Mouse (Mus musculus): ENCODE results near the gene BC051142. TPM values are rescaled to one million over a fixed set of nuclear protein-coding genes. Genes with fewer than 3 reads are reported as not detected.

Gene BC051142
- 6.3 to 23.1 TPM (median 16.8 TPM) in 4 replicates for total RNA-seq (2023; ENCODE audit: inconsistent age)

DNA sequence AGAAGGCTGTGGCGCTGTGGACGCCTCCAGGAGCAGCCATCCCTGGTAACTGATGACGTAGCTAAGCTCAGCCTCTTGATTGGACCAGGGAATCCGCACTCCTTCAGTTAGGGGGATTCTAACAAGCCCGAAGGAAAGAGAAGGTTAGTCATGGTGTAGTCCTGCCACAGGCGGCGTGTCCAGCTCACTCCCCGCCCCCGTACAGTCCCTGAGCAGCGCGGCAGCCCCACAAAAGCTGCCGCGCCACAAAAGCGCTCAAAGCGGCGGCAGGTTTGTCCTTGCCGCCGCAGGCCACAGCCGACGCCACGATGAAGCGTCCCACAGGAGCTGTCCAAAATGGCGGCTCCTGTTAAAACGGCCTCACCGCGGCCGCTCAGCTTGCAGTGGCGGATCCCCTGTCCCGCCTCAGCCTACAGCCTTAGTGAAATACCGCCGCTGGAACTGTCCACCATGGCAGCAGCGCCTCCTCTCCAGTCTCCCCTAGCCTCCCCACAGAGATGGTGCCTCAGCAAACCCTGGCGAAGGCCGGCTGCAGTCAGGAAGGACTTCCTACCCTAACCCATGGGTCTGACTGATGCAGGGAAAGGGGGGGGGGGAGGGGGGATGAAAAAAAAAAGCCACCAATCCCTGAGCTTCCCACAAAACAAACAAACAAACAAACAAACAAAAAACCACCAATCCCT, at the start of gene BC051142:
BC051142 (plus strand) TSS at position 110 of the 683 bp plus-strand sequence.

DNA sequence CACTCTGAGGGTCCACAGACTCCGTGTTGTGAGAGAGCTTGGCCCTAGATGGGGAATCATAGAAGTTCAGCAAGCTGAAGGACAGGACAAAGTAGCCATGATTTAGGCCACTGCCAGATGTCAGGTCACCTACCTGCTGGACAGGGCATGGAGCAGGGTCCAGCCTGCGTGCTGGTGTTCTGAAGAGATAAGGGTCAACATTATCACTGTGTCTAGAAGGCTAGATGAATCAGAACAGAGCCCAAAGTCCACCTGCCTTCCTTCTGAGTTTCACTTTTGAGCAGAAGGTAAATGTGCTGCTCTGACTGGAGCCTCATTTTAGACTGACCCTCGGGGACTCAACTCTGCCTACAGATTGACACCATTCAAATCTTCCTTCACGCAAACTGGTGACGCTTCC, 44.1 kb upstream of the BC051142 start, which contains the start of gene Btnl2:
Btnl2 (plus strand) TSS at position 284 of the 400 bp plus-strand sequence.

DNA sequence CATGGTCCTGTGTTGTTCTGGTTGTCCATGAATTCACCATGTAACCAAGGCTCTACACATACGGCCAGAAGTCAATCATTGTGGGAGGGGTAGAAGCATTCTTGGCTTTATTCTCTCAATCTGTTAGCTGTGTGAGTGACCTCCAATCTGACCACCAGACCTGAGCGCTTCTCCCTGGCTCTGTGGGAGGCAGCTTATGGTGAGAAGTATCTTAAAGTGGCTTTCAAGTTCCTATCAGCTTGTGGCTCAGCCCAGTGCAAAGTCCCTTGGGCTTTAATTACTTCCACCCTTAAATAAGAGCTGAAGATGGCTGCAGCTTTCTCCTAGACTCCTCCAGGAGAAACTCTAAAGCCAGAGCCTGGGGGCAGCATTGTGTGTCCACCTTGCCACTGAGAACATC, 21.8 kb upstream of the BC051142 start, which contains the start of gene Btnl1:
Btnl1 (plus strand) TSS at position 286 of the 400 bp plus-strand sequence.

DNA sequence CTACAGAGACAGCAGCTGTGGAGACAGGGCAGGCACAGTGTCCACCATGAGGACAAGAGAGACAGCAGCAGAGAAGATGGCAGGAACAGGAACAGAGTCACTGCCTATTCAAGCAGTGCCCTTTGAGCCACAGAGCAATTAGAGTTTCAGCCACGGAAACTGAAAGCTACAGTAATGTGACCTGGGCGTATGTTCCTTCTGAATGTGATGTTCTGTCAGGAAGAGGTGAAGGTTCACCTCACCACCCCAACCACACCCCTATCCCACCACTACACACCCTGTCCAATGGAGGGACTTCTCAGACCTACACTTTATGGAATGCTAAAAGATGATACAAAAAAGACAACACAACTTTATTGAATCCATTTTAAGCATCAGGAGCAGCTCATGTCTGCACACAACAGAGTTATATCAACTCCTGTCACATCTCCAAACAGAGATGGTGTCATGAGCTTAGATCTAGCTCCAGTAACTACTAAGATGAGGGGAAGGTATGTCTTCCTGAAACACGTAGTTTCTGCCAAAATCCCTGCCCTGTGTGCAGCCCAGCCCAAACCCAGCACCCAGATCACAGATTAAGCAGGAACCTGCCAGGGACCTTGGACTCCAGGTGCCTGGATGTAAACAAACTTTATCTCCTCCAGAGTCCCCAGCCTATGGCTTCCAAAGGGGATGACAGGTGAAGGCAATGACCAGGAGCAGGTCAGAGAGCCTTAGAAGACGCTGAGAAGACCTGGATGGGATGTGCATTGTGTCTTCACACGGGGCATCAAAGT, 78.8 kb downstream of the BC051142 start, which contains the start of gene Btnl4:
Btnl4 (minus strand) TSS at position 81 of the 776 bp plus-strand sequence.

Other genes starting within 250 kb of the BC051142 start
- 652 to 777 TPM (median 691 TPM) in 4 replicates for gene H2-DMb1, start 245.7 kb upstream of the BC051142 start, total RNA-seq (2023; ENCODE audit: inconsistent age)
- 129 to 155 TPM (median 147 TPM) in 4 replicates for gene Tap1, start 211.3 kb upstream of the BC051142 start, total RNA-seq (2023; ENCODE audit: inconsistent age)
- 88.5 to 134 TPM (median 102 TPM) in 4 replicates for gene Psmb9, start 211.1 kb upstream of the BC051142 start, total RNA-seq (2023; ENCODE audit: inconsistent age)
- gene Psmb8, start 201.1 kb upstream of the BC051142 start, total RNA-seq (2023; ENCODE audit: inconsistent age), result 204 to 264 TPM (median 236 TPM) in 4 replicates
- gene Tap2, start 195.3 kb upstream of the BC051142 start, total RNA-seq (2023; ENCODE audit: inconsistent age), result 121 to 132 TPM (median 126 TPM) in 4 replicates
- gene H2-Ob, start 159.9 kb upstream of the BC051142 start, total RNA-seq (2023; ENCODE audit: inconsistent age), result 966 to 1,062 TPM (median 1,033 TPM) in 4 replicates
- gene H2-Ab1, start 141.1 kb upstream of the BC051142 start, total RNA-seq (2023; ENCODE audit: inconsistent age), result 5,415 to 5,641 TPM (median 5,533 TPM) in 4 replicates
- 4,630 to 4,972 TPM (median 4,848 TPM) in 4 replicates for gene H2-Aa, start 111.0 kb upstream of the BC051142 start, total RNA-seq (2023; ENCODE audit: inconsistent age)
- gene H2-Eb1, start 93.0 kb upstream of the BC051142 start, total RNA-seq (2023; ENCODE audit: inconsistent age), result 3,438 to 3,919 TPM (median 3,626 TPM) in 4 replicates
- gene H2-Eb2, start 73.2 kb upstream of the BC051142 start, total RNA-seq (2023; ENCODE audit: inconsistent age), result 36.5 to 41.0 TPM (median 37.9 TPM) in 4 replicates
- 8.2 to 10.9 TPM (median 10.3 TPM) in 4 replicates for gene Btnl2, start 44.0 kb upstream of the BC051142 start, total RNA-seq (2023; ENCODE audit: inconsistent age)
- 2.5 to 3.5 TPM (median 3.1 TPM) in 4 replicates for gene Btnl1, start 21.7 kb upstream of the BC051142 start, total RNA-seq (2023; ENCODE audit: inconsistent age)
- not detected in 4 replicates for gene Btnl4, start 78.5 kb downstream of the BC051142 start, total RNA-seq (2023; ENCODE audit: inconsistent age)
- gene Btnl6, start 118.5 kb downstream of the BC051142 start, total RNA-seq (2023; ENCODE audit: inconsistent age), result not detected in 4 replicates
- 0.21 to 2.0 TPM (median 1.6 TPM) in 4 replicates for gene Notch4, start 165.4 kb downstream of the BC051142 start, total RNA-seq (2023; ENCODE audit: inconsistent age)
- gene Gpsm3, start 191.0 kb downstream of the BC051142 start, total RNA-seq (2023; ENCODE audit: inconsistent age), result 116 to 126 TPM (median 122 TPM) in 4 replicates
- 51.6 to 61.4 TPM (median 59.6 TPM) in 4 replicates for gene Pbx2, start 192.4 kb downstream of the BC051142 start, total RNA-seq (2023; ENCODE audit: inconsistent age)
- 3.9 to 4.7 TPM (median 4.7 TPM) in 4 replicates for gene Ager, start 199.0 kb downstream of the BC051142 start, total RNA-seq (2023; ENCODE audit: inconsistent age)
- 30.2 to 36.8 TPM (median 35.2 TPM) in 4 replicates for gene Rnf5, start 204.9 kb downstream of the BC051142 start, total RNA-seq (2023; ENCODE audit: inconsistent age)
- 58.3 to 69.5 TPM (median 62.3 TPM) in 4 replicates for gene Agpat1, start 205.4 kb downstream of the BC051142 start, total RNA-seq (2023; ENCODE audit: inconsistent age)
- 0.66 to 0.67 TPM in 2 of 4 replicates, not detected in the others for gene Egfl8, start 217.2 kb downstream of the BC051142 start, total RNA-seq (2023; ENCODE audit: inconsistent age)
- 3.3 to 5.0 TPM (median 4.2 TPM) in 4 replicates for gene Ppt2, start 229.7 kb downstream of the BC051142 start, total RNA-seq (2023; ENCODE audit: inconsistent age)
- gene Prrt1, start 230.7 kb downstream of the BC051142 start, total RNA-seq (2023; ENCODE audit: inconsistent age), result 0.84 TPM in 1 of 4 replicates, not detected in the others
- gene Fkbpl, start 245.9 kb downstream of the BC051142 start, total RNA-seq (2023; ENCODE audit: inconsistent age), result 2.6 to 5.5 TPM (median 2.9 TPM) in 4 replicates
- gene Atf6b, start 248.3 kb downstream of the BC051142 start, total RNA-seq (2023; ENCODE audit: inconsistent age), result 66.4 to 79.2 TPM (median 74.6 TPM) in 4 replicates